Mouse (Mus musculus): Measurements from ENCODE around the gene Sys1. TPM values are rescaled to one million over a fixed set of nuclear protein-coding genes. Genes with fewer than 3 reads are reported as not detected.

Sys1 gene
- polyA plus RNA-seq, 1 experiment from 2014 or later, result 59.2 TPM

DNA sequence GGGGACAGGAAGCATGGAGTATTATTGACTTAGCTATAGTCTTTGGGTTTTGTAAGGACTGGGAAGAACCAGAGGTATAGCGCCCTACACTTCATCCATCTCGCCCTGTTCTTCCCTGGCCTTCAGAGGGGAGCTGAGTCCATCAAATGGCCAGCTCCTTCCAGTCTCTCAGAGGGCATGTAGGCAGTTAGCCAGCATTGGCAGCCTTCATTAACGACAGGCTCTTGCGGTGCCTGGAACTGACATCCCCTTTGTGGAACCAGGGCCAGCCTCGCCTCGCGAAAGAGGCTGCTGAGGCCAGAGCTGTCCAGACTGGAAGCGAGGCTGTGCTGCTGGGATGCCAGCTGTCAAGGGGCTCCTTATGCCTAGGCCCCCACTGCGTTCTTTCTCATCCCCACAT is 31.0 kb downstream of the Sys1 start:
- H3K36me3 ChIP-seq, result peaks cover 12% of the 10 kb centered on the region
- H3K27ac ChIP-seq, result no peak overlapping the region
- peaks cover 28% of the 10 kb centered on the region for H3K4me1 ChIP-seq
- peaks cover 11% of the 10 kb centered on the region for H3K27me3 ChIP-seq
- 78% methylated on average over 9 of the region's 9 CpGs for WGBS
- no peak for ATAC-seq (replicated peaks; ENCODE audit: low FRiP score)
- no peak overlapping the region for H3K9ac ChIP-seq
- peak overlapping the region; percentile 100; the same call in 1 of the 2 replicates for H3K4me2 ChIP-seq
- H3K9me3 ChIP-seq (replicated peaks), result no peaks in the 10 kb centered on the region
- H3K4me3 ChIP-seq (replicated peaks), result no peak overlapping the region

DNA sequence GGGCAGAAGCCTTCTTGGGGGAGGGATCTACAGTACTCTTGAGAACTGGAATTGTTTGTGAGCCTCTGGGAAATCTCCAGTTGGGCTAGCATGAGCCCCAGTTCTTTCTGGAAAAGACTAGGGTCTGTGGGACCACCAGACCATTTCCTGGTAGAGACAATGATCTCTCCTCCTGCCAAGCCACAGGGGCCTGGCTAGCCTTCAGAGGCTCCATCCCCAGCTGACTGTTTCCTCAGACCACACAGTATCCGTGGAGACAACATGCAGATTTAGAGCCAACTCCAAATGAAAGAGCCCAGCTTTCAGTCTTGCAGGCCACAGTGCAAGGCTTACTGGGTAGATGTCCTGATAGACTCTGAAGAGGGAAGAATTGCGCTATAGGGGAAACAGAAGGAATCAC is 37.4 kb downstream of the Sys1 start:
- WGBS, result 58% methylated on average over 2 of the region's 2 CpGs
- peaks cover 15% of the 10 kb centered on the region for H3K36me3 ChIP-seq
- no peak for ATAC-seq (replicated peaks; ENCODE audit: low FRiP score)
- peaks cover 20% of the 10 kb centered on the region for H3K4me1 ChIP-seq
- no peak overlapping the region for H3K4me3 ChIP-seq (replicated peaks)
- no peak overlapping the region for H3K27ac ChIP-seq
- no peak overlapping the region for H3K4me2 ChIP-seq
- H3K9me3 ChIP-seq (replicated peaks), result no peaks in the 10 kb centered on the region
- H3K27me3 ChIP-seq, result no peaks in the 10 kb centered on the region
- no peak overlapping the region for H3K9ac ChIP-seq

DNA sequence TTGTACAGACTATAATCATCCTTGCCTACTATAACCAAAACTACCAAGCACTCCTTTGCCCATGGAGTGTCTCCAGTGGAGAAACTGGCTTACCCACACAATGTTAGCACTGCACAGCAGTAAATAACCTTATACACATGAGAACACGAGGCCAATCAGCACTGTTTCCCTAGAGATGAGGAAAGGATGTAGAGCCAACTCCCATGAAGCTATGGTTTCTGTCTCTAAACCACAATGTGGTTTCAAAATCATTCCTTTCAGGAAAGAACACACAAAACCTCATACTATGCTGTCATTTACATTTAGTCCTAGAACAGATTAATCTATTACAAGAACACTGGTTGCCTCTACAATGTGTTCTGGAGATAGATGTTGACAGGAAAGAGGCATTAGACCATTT is 39.6 kb downstream of the Sys1 start:
- H3K27ac ChIP-seq, result no peak overlapping the region
- no peaks in the 10 kb centered on the region for H3K9me3 ChIP-seq (replicated peaks)
- H3K36me3 ChIP-seq, result peaks cover 24% of the 10 kb centered on the region
- no peak for ATAC-seq (replicated peaks; ENCODE audit: low FRiP score)
- H3K27me3 ChIP-seq, result no peaks in the 10 kb centered on the region
- peaks cover 20% of the 10 kb centered on the region for H3K4me1 ChIP-seq
- H3K4me2 ChIP-seq, result peak overlapping the region; percentile 95
- WGBS, result 69% methylated on average over 1 of the region's 1 CpGs
- peak overlapping the region; percentile 94 for H3K4me3 ChIP-seq (replicated peaks)
- no peak overlapping the region for H3K9ac ChIP-seq

DNA sequence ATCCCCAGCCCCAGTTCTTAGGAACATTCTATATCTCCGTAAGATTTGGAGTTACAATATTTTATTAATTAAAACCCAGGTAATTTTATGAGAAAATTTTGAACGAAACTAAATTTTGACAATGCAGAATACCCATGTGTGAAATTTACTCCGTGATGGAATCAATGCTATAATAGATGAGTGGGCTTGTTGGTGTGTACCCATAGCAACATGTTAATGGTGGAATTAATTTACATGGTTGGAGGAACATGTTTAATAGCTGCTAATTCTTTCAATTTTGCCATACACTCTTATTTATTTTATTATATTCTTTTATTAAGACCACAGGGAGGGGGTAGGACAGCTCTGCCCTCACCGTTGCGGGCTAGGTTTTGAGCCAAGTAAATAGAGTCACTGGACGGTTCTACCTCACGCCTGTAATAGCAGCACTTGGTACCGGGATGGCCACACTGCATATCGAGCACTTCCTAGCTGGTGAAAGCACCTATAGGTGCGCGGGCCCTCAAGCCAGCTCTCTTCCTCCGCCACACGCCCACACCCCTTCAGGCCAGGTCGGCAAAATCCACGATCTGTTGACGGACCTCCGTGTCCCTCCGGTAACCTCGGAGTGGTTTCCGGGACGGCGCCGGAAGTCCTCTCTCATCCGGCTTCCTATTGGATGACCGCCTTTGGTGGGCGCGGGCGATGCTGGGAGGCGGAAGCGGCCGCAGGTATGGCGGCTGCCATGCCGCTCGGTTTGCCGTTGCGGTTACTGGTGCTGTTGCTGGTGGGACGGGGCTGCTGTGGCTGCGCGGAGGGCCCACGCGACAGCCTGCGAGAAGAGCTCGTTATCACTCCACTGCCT is 40.3 kb downstream of the Sys1 start, which contains the start of gene Pigt:
Gene Pigt, plus strand, starts transcription at position 674 of the 844 bp plus-strand sequence.
- H3K4me3 ChIP-seq (replicated peaks), result peak within 1 kb of the TSS; percentile 94
- peak; percentile 94 for ATAC-seq (replicated peaks; ENCODE audit: low FRiP score)
- H3K27ac ChIP-seq, result peak within 1 kb of the TSS; percentile 59
- H3K9ac ChIP-seq, result peak within 1 kb of the TSS; percentile 66
- H3K27me3 ChIP-seq, result no peaks in the 10 kb centered on the region
- peaks cover 31% of the 10 kb centered on the region for H3K36me3 ChIP-seq
- H3K4me1 ChIP-seq, result peaks cover 20% of the 10 kb centered on the region
- H3K4me2 ChIP-seq, result peak within 1 kb of the TSS; percentile 95
- WGBS, result 4% methylated on average over 43 of the region's 43 CpGs
- H3K9me3 ChIP-seq (replicated peaks), result no peaks in the 10 kb centered on the region

DNA sequence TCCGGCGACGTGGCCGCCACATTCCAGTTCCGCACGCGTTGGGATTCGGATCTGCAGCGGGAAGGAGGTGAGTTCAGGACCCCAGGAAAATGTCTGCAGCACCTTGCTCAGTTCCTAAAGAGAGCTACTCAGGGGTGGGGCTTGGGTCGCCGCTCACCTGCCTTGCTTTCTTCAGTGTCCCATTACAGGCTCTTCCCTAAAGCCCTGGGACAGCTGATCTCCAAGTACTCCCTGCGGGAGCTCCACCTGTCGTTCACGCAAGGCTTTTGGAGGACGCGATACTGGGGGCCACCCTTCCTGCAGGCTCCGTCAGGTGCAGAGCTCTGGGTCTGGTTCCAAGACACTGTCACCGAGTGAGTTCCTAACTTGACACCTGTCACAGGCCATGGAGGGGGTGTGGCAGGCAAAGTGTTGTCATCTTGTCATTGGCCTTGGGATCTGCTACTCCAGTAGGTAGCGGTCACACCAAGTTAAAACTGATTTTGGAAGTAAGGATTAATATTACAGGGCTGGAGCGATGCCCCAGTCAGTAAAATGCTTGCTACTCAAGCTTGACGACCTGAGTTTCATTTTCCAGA is 41.0 kb downstream of the Sys1 start:
- H3K27me3 ChIP-seq, result no peaks in the 10 kb centered on the region
- peak overlapping the region; percentile 94 for H3K4me3 ChIP-seq (replicated peaks)
- H3K4me2 ChIP-seq, result peak overlapping the region; percentile 95
- peak; percentile 26; the same call in 1 of the 2 replicates for ATAC-seq (replicated peaks; ENCODE audit: low FRiP score)
- 0 out of 2 replicates have a peak overlapping the region, but pooled peaks have one; percentile 32 for H3K27ac ChIP-seq
- peaks cover 20% of the 10 kb centered on the region for H3K4me1 ChIP-seq
- H3K9me3 ChIP-seq (replicated peaks), result no peaks in the 10 kb centered on the region
- WGBS, result 5% methylated on average over 21 of the region's 21 CpGs
- H3K36me3 ChIP-seq, result peaks cover 38% of the 10 kb centered on the region
- peak overlapping the region; percentile 66 for H3K9ac ChIP-seq

DNA sequence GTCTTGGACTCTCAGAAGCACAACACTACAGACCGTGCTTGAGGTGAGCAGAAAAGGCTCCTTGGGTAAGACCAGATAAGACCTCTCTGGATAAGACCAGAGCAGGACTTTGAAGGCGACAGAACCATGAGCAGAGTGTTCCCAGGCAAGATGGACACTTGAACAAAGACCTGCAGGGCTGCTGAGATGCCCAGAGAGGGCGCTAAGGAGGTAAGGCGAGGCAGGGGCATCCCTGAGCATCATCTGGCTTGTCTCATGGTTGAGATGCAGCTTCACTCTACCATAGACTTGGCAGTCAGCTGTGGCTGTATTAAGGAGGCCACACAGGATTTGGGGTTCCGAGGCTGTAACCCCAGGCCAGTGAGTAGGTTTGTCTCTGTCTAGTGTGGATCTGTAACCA is 42.6 kb downstream of the Sys1 start:
- 76% methylated on average over 5 of the region's 5 CpGs for WGBS

DNA sequence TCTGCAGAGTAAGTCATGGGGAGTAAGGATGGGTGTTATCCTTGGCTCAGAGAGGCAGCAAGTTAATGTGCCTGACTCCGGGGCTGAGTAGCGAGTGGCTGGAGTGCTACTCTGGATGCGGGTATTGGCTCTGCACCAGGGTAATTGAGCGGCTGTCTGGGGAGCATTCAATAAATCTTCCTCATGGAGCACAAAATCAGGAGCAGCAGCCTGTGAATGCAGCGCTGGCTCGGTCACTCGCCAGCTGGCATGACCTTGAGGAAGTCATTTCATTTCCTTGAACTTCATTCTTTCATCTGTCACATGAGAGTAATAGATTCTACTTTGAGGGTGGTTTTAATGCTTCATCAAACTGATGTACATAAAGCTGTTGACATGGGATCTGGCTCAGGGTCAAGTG is 43.7 kb downstream of the Sys1 start:
- 57% methylated on average over 7 of the region's 7 CpGs for WGBS
- no peak overlapping the region for H3K9ac ChIP-seq
- peaks cover 7% of the 10 kb centered on the region; the same call in 1 of the 2 replicates for H3K9me3 ChIP-seq (replicated peaks)
- ATAC-seq (replicated peaks; ENCODE audit: low FRiP score), result no peak
- no peak overlapping the region for H3K4me3 ChIP-seq (replicated peaks)
- no peak overlapping the region for H3K27ac ChIP-seq
- H3K4me2 ChIP-seq, result no peak overlapping the region
- no peaks in the 10 kb centered on the region for H3K27me3 ChIP-seq
- peaks cover 65% of the 10 kb centered on the region for H3K36me3 ChIP-seq
- peaks cover 13% of the 10 kb centered on the region for H3K4me1 ChIP-seq

More for the DNA sequence above, 42.6 kb downstream of the Sys1 start:
- H3K27me3 ChIP-seq, result no peaks in the 10 kb centered on the region
- ATAC-seq (replicated peaks; ENCODE audit: low FRiP score), result no peak
- no peak overlapping the region for H3K4me2 ChIP-seq
- no peak overlapping the region for H3K9ac ChIP-seq
- H3K27ac ChIP-seq, result no peak overlapping the region
- H3K9me3 ChIP-seq (replicated peaks), result 0 out of 2 replicates have a peak, but pooled peaks cover under 1% of the 10 kb centered on the region
- peaks cover 14% of the 10 kb centered on the region for H3K4me1 ChIP-seq
- H3K36me3 ChIP-seq, result peaks cover 53% of the 10 kb centered on the region
- H3K4me3 ChIP-seq (replicated peaks), result no peak overlapping the region

DNA sequence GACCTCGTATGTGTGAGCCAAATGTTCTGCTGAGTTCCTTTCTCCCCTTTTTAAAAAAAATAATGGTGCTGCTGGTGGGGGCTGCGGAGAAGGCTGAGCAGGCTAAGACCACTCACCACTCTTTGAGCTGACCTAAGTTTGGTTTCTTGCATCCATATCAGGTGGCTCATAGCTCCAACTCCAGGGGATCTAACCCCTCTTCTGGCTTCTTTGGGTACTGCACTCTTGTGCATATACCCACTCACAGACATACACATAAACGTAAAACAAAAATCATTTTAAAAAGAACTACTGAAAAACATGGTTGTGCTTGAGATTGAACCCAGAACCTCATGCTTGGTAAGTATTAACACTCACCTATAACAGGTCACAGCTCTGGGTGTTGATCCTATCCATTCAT is 48.2 kb downstream of the Sys1 start:
- peaks cover 82% of the 10 kb centered on the region for H3K36me3 ChIP-seq
- ATAC-seq (replicated peaks; ENCODE audit: low FRiP score), result no peak
- H3K4me1 ChIP-seq, result no peaks in the 10 kb centered on the region
- 97% methylated on average over 3 of the region's 3 CpGs for WGBS
- H3K27me3 ChIP-seq, result no peaks in the 10 kb centered on the region
- no peak overlapping the region for H3K4me3 ChIP-seq (replicated peaks)
- no peak overlapping the region for H3K9ac ChIP-seq
- no peak overlapping the region for H3K27ac ChIP-seq
- H3K9me3 ChIP-seq (replicated peaks), result peaks cover 7% of the 10 kb centered on the region; the same call in 1 of the 2 replicates
- H3K4me2 ChIP-seq, result no peak overlapping the region

DNA sequence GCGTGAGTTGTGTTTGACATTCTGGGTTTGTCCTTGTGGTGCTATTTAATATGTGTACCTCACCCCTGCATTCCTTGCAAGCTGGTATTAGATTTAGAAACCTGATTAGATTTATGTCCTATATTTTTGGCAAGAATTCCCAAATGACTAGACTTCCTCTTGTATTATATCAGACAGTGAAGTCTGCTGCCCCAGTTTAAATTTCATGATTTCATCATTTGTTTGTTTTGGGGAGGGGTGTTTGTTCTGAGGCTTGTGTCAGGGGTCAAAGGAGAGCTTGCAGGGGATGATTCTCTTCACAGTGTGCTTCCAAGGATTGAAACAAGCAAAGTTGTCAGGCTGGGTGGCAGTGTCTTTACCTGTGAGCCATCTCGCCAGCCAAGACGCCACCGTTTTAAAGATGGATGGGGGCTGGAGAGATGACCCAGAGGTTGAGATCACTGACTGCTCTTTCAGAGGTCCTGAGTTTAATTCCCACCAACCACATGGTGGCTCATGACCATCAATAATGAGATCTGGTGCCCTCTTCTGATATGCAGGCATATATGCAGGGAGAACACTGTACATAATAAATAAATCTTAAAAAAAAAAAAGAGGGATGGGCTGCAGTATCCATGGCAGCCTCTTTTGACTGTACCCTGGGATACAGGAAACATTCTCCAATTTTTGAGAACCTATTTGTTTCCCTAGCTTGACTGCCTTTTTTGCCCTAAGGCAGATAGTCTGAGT is 49.0 kb downstream of the Sys1 start:
- 86% methylated on average over 4 of the region's 4 CpGs for WGBS
- Histone ChIP-seq H3K27ac (no peak overlapping the region), H3K4me2 (no peak overlapping the region), H3K36me3 (peaks cover 73% of the 10 kb centered on the region), H3K4me1 (no peaks in the 10 kb centered on the region), H3K4me3 (replicated peaks) (no peak overlapping the region), H3K27me3 (no peaks in the 10 kb centered on the region), H3K9me3 (replicated peaks) (peaks cover 7% of the 10 kb centered on the region; the same call in 1 of the 2 replicates), H3K9ac (no peak overlapping the region)
- no peak for ATAC-seq (replicated peaks; ENCODE audit: low FRiP score)

DNA sequence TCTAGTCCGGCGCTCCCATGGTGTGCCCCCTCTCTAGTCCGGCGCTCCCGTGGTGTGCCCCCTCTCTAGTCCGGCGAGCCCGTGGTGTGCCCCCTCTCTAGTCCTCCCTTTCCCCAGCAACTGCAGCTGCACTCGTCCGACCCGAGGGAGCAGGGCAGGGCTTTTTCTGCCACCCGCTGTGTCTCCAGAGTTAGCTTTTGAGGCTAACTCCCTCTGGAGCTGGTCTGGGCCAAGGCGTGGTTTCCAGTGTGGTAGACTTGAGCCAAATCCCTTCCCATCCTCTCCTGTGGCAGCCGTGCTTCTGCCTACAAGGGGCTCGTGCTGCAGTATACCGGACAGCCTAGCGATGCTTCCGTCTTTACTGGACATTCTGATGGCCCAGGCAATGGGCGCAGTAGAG is 51.0 kb downstream of the Sys1 start:
- peaks cover 54% of the 10 kb centered on the region for H3K36me3 ChIP-seq
- H3K4me3 ChIP-seq (replicated peaks), result no peak overlapping the region
- no peak for ATAC-seq (replicated peaks; ENCODE audit: low FRiP score)
- H3K9me3 ChIP-seq (replicated peaks), result peaks cover 7% of the 10 kb centered on the region; the same call in 1 of the 2 replicates
- 0 out of 2 replicates have a peak, but pooled peaks cover 3% of the 10 kb centered on the region for H3K4me1 ChIP-seq
- no peaks in the 10 kb centered on the region for H3K27me3 ChIP-seq
- H3K27ac ChIP-seq, result no peak overlapping the region
- 86% methylated on average over 19 of the region's 19 CpGs for WGBS
- no peak overlapping the region for H3K9ac ChIP-seq
- no peak overlapping the region for H3K4me2 ChIP-seq

DNA sequence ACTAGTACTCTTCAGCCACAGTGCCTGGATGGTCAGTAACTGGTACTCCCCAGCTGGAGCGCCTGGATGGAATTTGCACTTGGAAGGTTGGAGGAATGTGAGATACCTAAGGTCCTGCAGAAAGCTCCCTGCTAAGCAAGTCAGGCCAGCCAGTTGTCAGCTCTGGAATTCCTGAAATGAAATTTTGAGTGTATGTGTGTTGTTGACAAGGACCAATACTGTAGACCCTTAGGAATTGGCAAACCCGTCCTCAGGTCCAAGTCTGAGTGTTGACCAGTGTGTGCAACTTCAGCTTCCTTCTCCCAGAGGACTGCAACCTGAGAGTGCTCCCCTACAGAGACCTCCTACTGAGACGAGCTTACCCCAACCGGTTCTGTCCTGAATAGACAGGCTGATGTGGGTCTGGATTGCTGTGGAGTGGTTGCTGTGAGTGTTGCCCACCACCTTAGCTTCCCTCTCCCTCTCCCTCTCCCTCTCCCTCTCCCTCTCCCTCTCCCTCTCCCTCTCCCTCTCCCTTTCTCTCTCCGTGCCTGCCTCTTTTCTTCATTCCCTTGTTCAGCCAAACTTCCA is 53.9 kb downstream of the Sys1 start:
- Histone ChIP-seq H3K9ac (no peak overlapping the region), H3K9me3 (replicated peaks) (no peaks in the 10 kb centered on the region), H3K4me1 (0 out of 2 replicates have a peak, but pooled peaks cover 9% of the 10 kb centered on the region), H3K4me3 (replicated peaks) (no peak overlapping the region), H3K36me3 (peaks cover 25% of the 10 kb centered on the region), H3K27ac (no peak overlapping the region), H3K4me2 (no peak overlapping the region), H3K27me3 (no peaks in the 10 kb centered on the region)
- 39% methylated on average over 5 of the region's 5 CpGs for WGBS
- ATAC-seq (replicated peaks; ENCODE audit: low FRiP score), result 0 out of 2 replicates have a peak, but pooled peaks have one; percentile 49

All from kidney, embryonic 15.5 days (tissue).